Mouse (Mus musculus): ENCODE measurements around the gene Maml2.

Maml2 gene

GRCm38 (mm10) chr9:13297668-13298512 lies at the start of gene Maml2:
TSS of gene Maml2 (plus strand) at chr9:13297957.
- DNase-seq (ENCODE audit: low spot score in 2 of 2) = peak; percentile 53 to 59

DNA sequence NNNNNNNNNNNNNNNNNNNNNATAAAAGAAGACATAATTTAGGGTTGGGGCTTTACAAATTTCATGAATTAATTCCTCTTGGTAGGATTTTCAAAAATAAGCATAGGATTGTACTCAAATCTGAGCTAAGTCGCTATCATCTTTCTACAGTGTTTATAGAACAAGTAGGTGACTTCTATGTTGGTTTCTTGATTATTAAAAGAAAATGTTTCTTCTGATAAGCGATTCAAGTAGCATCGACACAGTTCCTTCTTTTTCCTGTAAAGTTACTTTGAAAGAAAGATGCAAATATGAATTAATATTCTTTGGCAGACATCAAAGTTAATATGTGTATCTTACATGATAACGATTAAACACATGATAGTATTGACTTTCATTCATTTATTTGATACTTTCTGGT lies 49.7 kb upstream of the Maml2 start:
- no peak for DNase-seq (ENCODE audit: low spot score in 2 of 2)

GRCm38 (mm10) chr9:13251251-13251650 lies 46.5 kb upstream of the Maml2 start:
- no peak for DNase-seq (ENCODE audit: low spot score in 2 of 2)

DNA sequence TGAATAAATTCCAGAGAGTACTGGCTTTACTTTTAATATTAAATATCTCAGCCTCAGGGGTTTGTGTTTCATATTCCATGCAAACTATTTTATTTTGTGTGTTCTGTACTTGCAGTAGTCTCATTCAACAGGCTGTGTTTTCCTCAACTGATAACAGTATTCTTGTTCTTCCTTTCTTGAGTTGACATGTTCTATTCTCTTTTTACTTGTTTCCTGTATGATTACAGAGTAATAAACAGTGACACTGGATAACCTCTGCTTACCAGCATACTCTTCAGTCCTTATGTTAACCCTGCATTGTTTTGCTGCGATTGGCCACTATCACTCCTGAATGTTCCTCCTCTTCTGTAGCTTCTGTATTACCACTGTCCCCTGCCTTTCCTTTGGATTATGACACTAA lies 41.0 kb upstream of the Maml2 start:
- DNase-seq (ENCODE audit: low spot score in 2 of 2) = no peak

GRCm38 (mm10) chr9:13258173-13258572 lies 39.6 kb upstream of the Maml2 start:
- no peak for DNase-seq (ENCODE audit: low spot score in 2 of 2)

DNA sequence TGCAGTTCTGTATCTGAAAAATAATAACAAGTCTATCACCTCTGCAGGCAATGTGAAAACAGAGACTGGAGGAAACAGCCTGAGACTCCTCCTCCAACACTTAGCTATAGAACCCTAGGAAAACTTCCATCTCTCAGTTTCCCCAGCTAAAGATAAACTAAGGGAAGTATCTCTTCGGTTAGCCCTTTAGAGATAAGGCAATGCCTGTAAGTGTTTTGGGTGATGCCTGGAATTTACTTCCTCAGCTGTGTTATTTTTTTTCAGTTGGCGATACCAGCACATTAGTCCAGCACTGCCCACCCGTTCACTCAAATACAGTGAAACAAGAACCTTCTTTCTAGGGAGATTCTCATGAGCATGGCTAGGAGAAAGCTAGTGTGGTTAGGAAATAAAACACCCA lies 36.8 kb upstream of the Maml2 start:
- no peak for DNase-seq (ENCODE audit: low spot score in 2 of 2)

DNA sequence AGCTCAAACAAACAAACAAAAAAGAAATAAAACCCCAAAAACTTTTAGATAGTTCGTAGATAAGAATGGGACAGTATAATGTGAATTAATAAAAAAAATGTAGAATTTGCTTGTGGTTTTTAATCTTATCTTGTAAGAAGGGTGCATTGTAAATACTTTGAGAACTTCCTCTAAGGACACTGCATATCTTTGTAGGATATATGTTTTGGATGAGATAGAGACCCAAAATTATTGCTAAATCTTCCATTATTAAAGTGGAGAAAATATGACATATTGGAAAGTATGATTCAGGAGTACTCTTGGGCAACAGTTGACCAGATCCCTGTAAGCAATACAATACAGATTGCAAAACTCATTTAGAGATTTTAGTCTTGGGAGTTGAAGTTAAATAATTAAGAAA lies 24.5 kb upstream of the Maml2 start:
- no peak for DNase-seq (ENCODE audit: low spot score in 2 of 2)

GRCm38 (mm10) chr9:13287482-13287881 lies 10.3 kb upstream of the Maml2 start:
- DNase-seq (ENCODE audit: low spot score in 2 of 2) = no peak

DNA sequence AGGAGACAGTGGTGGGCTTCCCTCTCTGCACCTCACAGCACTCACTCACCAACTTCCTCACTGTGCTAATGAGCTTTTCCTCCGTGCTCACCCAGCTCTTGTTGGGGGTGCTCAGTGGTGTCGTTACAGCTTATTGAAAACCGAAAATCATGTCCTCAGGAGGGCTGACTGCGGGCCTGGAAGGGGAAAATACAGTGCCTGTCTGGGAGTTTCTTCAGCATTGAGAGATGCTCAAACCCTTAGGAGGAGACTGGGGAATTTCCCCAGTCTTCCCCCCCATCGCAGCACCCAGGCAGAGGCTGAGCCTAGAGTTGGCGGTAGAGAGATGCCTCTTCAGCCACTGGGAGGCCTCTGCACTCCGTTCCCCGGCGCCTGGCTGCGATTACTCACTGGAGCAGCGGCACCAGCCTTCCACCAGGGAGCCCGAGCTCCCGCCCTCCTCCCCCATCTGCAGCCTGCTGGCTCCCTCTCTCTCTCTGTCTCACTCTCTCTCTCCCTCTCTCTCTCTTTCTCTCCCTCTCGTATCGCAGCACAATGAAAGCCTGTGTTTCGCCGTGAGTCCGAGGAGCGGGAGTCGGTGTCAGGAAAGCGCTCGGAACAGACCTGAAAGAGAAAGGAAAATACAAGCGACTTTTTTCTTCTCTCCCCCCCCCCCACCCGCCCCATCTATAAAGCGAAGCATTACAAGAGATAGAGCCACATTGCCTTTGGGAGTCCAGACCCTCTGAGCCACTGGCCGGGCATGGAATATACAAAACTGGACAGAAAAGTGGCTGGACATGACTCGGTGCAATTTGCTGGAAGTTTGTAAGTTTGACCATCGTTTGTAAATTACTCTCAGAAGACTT lies 1.3 kb upstream of the Maml2 start:
- peak; percentile 82 to 88 for DNase-seq (ENCODE audit: low spot score in 2 of 2)

- no peak for DNase-seq (ENCODE audit: low spot score in 2 of 2)
Measured at GRCm38 (mm10) chr9:13297122-13297667, 562 bp upstream of the Maml2 start.

GRCm38 (mm10) chr9:13298513-13298878 lies 739 bp downstream of the Maml2 start:
- DNase-seq (ENCODE audit: low spot score in 2 of 2) = no peak

- DNase-seq (ENCODE audit: low spot score in 2 of 2) = no peak
Measured at GRCm38 (mm10) chr9:13299190-13299589, 1.4 kb downstream of the Maml2 start.

DNA sequence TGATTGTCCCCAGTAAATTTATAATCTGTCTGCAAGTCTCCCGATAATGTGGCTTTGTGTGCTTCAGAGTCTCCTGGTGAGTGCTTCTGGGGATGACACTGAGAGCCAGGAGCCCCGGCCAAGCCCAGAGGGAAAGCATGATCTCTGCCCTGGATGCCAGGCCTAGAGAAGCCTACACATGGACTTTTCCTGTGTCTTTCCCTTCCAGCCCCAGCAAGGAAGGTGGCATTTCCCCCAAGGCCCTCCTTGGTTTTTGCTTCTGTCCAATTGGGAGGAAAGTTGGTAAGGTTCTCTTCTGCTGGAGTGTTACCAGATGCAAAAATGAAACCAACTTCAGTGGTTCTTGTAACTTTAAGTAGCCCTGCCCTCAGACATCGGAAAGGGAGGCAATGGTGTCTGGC lies 2.3 kb downstream of the Maml2 start:
- no peak for DNase-seq (ENCODE audit: low spot score in 2 of 2)

- DNase-seq (ENCODE audit: low spot score in 2 of 2) = no peak
Measured at GRCm38 (mm10) chr9:13300891-13301782, 3.4 kb downstream of the Maml2 start.

DNA sequence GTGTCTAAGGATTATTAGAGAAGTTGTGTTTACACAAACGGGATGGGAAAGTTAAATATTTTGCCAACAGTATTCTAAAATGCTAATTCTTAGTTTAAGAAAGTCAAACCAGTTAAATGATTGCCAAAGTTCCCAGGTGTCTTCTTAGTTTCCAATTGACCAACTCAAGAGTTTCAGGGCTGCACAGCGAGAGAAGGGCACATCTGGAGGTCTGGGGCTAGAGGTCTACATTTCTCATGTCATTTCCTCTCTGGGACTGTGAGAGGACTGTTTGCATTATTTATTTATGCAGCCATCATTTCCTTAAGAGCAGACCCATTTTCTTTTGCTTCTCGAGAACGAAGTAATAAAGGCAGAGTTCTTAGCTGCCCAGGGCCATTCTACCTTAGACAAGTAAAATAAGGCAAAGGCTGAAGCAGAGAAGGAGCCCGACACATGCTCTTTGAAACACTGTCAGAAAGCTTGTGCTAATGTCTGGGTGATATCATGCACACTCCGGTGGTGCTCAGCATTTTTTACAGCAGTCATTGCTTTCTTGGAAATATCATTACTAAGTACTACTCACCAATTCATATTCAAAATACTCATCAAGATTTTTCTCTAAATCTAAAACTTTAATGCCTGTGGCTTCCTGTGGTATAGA lies 4.5 kb downstream of the Maml2 start:
- no peak for DNase-seq (ENCODE audit: low spot score in 2 of 2)

GRCm38 (mm10) chr9:13303099-13303771 lies 5.5 kb downstream of the Maml2 start:
- DNase-seq (ENCODE audit: low spot score in 2 of 2) = no peak

DNA sequence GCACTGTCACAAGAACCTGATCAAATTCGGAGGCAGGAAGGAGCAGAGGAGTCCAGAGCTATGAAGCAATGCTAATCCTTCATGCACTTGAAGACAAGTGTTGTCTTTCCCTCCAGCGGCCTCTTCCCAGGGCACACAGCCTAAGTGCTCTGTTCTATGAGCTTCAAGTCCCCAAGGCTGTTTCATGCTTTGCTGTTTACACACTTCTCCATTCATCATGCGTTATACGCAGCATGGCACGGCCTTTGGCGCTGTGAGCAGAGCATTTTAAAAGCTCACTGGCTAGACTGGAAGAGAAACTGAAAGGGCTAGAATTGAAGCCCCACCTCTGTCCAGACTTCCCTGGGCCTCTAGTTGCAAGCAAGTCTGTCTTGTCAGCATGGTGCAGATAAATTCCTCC lies 6.2 kb downstream of the Maml2 start:
- no peak for DNase-seq (ENCODE audit: low spot score in 2 of 2)

GRCm38 (mm10) chr9:13306471-13306870 lies 8.7 kb downstream of the Maml2 start:
- no peak for DNase-seq (ENCODE audit: low spot score in 2 of 2)

DNA sequence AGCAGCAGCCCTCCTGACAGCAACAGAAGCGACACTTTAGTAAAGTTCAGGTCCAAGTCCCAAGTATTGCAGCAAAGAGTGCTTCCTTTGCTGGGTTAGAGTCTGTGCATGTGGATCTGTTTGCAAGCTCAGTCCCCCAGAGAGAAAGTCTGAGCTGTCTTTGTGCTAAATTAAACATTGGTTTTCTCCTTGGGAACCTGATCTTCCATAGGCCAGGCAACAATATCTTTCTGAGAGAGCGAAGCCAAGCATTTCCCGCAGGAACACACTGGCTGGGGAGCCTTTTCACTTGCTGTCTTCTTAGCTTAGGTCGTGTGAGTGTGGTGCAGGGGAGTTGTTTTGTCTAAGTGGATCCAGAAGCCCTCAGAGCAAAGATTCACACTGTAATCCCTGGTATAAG lies 9.5 kb downstream of the Maml2 start:
- no peak for DNase-seq (ENCODE audit: low spot score in 2 of 2)

GRCm38 (mm10) chr9:13308718-13309117 lies 11.0 kb downstream of the Maml2 start:
- DNase-seq (ENCODE audit: low spot score in 2 of 2) = no peak

DNA sequence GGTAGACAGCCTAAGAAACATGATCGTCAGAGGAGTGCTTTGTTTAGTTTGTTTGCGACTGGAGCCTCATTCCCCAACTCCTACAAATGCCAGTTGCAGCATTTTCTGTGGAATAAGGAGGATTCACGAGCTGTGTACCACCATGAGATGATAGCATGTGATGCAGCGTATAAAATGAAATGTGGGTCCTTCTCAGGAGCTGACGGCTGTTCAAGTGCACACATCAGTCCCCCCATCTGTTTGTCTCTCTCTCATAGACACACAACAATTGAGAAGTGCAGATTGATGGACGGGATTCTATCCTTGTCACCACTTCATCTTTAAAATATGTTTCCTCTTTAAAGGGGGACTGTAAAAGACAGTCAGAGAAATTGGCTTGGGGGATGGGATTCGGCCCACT lies 12.1 kb downstream of the Maml2 start:
- DNase-seq (ENCODE audit: low spot score in 2 of 2) = no peak
